Mouse (Mus musculus): ENCODE data around the gene Afap1. TPM values are rescaled to one million over a fixed set of nuclear protein-coding genes. Genes with fewer than 3 reads are reported as not detected.

Gene Afap1
- polyA plus RNA-seq, 1 experiment: 12.4 TPM

- TF ChIP-seq MYOG (IDR thresholded peaks at IDR 0.05; ENCODE audit: control insufficient read depth in 1 of 3, insufficient read depth in 1 of 3, insufficient read length in 2 of 3, low read depth in 2 of 3) (peak in 1 of 3 experiments; percentile 41), REST (IDR thresholded peaks at IDR 0.05; ENCODE audit: insufficient read depth, insufficient read length) (no peak), TCF3 (IDR thresholded peaks at IDR 0.05; ENCODE audit: insufficient read length, low read depth) (no peak), POLR2AphosphoS2 (IDR thresholded peaks at IDR 0.05; ENCODE audit: insufficient read length, low read depth) (no peak), SRF (IDR thresholded peaks at IDR 0.05; ENCODE audit: control insufficient read depth, insufficient read length, low read depth) (no peak), MAX (IDR thresholded peaks at IDR 0.05; ENCODE audit: low read depth) (no peak), USF1 (IDR thresholded peaks at IDR 0.05; ENCODE audit: low read depth) (no peak), POLR2A (IDR thresholded peaks at IDR 0.05; ENCODE audit: insufficient read length, low read depth) (no peak), TCF12 (IDR thresholded peaks at IDR 0.05; ENCODE audit: insufficient read depth, poor library complexity, severe bottlenecking) (no peak), MYOD1 (IDR thresholded peaks at IDR 0.05; ENCODE audit: control insufficient read depth in 1 of 3, insufficient read length in 2 of 3, low read depth in 2 of 3) (peak in 1 of 3 experiments; percentile 30), E2F4 (IDR thresholded peaks at IDR 0.05; ENCODE audit: insufficient read depth) (no peak), CEBPB (IDR thresholded peaks at IDR 0.05; ENCODE audit: insufficient read depth, poor library complexity, severe bottlenecking) (no peak)
- Histone ChIP-seq H3K36me3 (ENCODE audit: control insufficient read depth, insufficient read depth) (peaks cover 48% of the 10 kb centered on the region), H3K79me2 (ENCODE audit: control insufficient read depth, insufficient read depth) (no peaks in the 10 kb centered on the region), H3K27me3 (ENCODE audit: control insufficient read depth, insufficient read depth, insufficient read length) (no peaks in the 10 kb centered on the region), H3K4me2 (ENCODE audit: low read depth) (no peak overlapping the region), H3ac (ENCODE audit: control insufficient read depth, insufficient read length) (no peak overlapping the region), H3K4me3 (no peak overlapping the region)
Measured at GRCm38 (mm10) chr5:35961271-35961670, 68.2 kb downstream of the Afap1 start.

DNA sequence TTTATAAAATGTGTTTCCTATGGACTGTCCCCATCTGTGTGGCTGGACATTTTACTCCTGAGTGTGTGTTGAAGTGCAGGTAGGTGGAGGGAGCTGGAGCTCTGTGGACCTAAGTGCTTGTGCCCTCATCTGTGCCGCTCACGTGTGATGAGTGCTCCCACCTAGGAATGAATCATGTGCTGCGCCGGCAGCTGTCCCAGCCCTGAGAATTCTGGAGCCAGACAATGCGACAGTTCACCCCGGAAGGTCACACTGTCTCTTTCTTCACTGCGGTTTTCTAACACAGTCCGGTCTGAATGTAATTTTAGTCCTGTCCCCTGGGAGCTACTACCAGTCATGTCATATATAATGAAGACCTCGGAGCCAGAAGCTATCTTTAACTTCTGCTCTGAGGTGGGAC lies 70.5 kb downstream of the Afap1 start:
- peaks cover 52% of the 10 kb centered on the region for H3K36me3 ChIP-seq (ENCODE audit: control insufficient read depth, insufficient read depth)
- no peak overlapping the region for H3K4me3 ChIP-seq
- no peak overlapping the region for H3ac ChIP-seq (ENCODE audit: control insufficient read depth, insufficient read length)
- no peaks in the 10 kb centered on the region for H3K27me3 ChIP-seq (ENCODE audit: control insufficient read depth, insufficient read depth, insufficient read length)
- no peak overlapping the region for H3K4me2 ChIP-seq (ENCODE audit: low read depth)
- H3K79me2 ChIP-seq (ENCODE audit: control insufficient read depth, insufficient read depth): no peaks in the 10 kb centered on the region
- TF ChIP-seq MYOD1 (IDR thresholded peaks at IDR 0.05; ENCODE audit: control insufficient read depth in 1 of 3, insufficient read length in 2 of 3, low read depth in 2 of 3) (peak in 1 of 3 experiments; percentile 69), TCF12 (IDR thresholded peaks at IDR 0.05; ENCODE audit: insufficient read depth, poor library complexity, severe bottlenecking) (no peak), REST (IDR thresholded peaks at IDR 0.05; ENCODE audit: insufficient read depth, insufficient read length) (no peak), POLR2AphosphoS2 (IDR thresholded peaks at IDR 0.05; ENCODE audit: insufficient read length, low read depth) (no peak), TCF3 (IDR thresholded peaks at IDR 0.05; ENCODE audit: insufficient read length, low read depth) (no peak), MAX (IDR thresholded peaks at IDR 0.05; ENCODE audit: low read depth) (no peak), E2F4 (IDR thresholded peaks at IDR 0.05; ENCODE audit: insufficient read depth) (no peak), USF1 (IDR thresholded peaks at IDR 0.05; ENCODE audit: low read depth) (no peak), CEBPB (IDR thresholded peaks at IDR 0.05; ENCODE audit: insufficient read depth, poor library complexity, severe bottlenecking) (no peak), SRF (IDR thresholded peaks at IDR 0.05; ENCODE audit: control insufficient read depth, insufficient read length, low read depth) (no peak), POLR2A (IDR thresholded peaks at IDR 0.05; ENCODE audit: insufficient read length, low read depth) (no peak), MYOG (IDR thresholded peaks at IDR 0.05; ENCODE audit: control insufficient read depth in 1 of 3, insufficient read depth in 1 of 3, insufficient read length in 2 of 3, low read depth in 2 of 3) (peak in 1 of 3 experiments; percentile 59)

DNA sequence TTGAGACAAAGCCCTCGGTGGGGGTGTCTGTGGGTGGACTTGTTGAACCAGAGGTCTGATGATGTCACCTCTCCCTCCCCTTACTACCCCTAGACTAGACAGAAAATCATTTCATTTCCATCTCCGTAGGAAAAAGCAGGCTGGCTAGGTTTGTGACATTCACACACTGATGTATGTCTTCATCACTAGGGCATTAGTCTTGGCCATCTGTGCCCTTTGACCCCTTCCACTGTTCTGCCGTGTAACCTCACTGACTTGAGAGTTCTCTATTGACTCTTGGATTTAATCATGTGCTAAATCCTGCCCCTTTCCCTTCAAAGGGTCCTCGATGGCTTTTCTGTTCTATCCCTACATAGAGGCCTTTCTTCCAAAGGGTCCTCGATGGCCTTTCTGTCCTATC lies 71.9 kb downstream of the Afap1 start:
- no peaks in the 10 kb centered on the region for H3K79me2 ChIP-seq (ENCODE audit: control insufficient read depth, insufficient read depth)
- no peak overlapping the region for H3ac ChIP-seq (ENCODE audit: control insufficient read depth, insufficient read length)
- peaks cover 58% of the 10 kb centered on the region for H3K36me3 ChIP-seq (ENCODE audit: control insufficient read depth, insufficient read depth)
- no peak overlapping the region for H3K4me3 ChIP-seq
- no peak for TF ChIP-seq CEBPB (IDR thresholded peaks at IDR 0.05; ENCODE audit: insufficient read depth, poor library complexity, severe bottlenecking)
- no peak for TF ChIP-seq REST (IDR thresholded peaks at IDR 0.05; ENCODE audit: insufficient read depth, insufficient read length)
- no peak for TF ChIP-seq MYOG (IDR thresholded peaks at IDR 0.05; ENCODE audit: control insufficient read depth in 1 of 3, insufficient read depth in 1 of 3, insufficient read length in 2 of 3, low read depth in 2 of 3)
- no peak for TF ChIP-seq POLR2A (IDR thresholded peaks at IDR 0.05; ENCODE audit: insufficient read length, low read depth)
- no peak for TF ChIP-seq MAX (IDR thresholded peaks at IDR 0.05; ENCODE audit: low read depth)
- no peak for TF ChIP-seq MYOD1 (IDR thresholded peaks at IDR 0.05; ENCODE audit: control insufficient read depth in 1 of 3, insufficient read length in 2 of 3, low read depth in 2 of 3)
- no peak overlapping the region for H3K4me2 ChIP-seq (ENCODE audit: low read depth)
- no peaks in the 10 kb centered on the region for H3K27me3 ChIP-seq (ENCODE audit: control insufficient read depth, insufficient read depth, insufficient read length)

DNA sequence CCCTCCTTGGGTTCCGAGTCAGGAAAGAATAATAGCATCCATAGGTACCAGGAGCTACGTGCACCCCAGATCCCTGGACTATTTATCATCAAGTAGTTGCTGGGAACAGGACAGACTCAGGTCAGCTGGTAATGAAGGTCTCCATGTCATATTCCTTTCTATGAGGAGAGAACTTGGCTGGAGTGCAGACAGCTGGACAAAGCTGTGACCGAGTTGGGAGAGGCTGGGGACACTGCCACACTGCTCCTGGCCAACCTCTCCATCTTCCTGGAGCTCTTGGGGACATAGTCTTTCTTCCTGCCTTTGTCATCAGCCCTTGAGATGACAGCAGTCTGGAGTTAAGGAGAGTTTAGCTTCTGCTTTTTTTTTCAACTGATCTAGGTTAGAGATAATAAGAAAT lies 76.7 kb downstream of the Afap1 start:
- H3ac ChIP-seq (ENCODE audit: control insufficient read depth, insufficient read length): no peak overlapping the region
- peaks cover 32% of the 10 kb centered on the region for H3K36me3 ChIP-seq (ENCODE audit: control insufficient read depth, insufficient read depth)
- H3K4me3 ChIP-seq: no peak overlapping the region
- H3K27me3 ChIP-seq (ENCODE audit: control insufficient read depth, insufficient read depth, insufficient read length): no peaks in the 10 kb centered on the region
- no peak overlapping the region for H3K4me2 ChIP-seq (ENCODE audit: low read depth)
- H3K79me2 ChIP-seq (ENCODE audit: control insufficient read depth, insufficient read depth): no peaks in the 10 kb centered on the region
- no peak for TF ChIP-seq MYOD1 (IDR thresholded peaks at IDR 0.05; ENCODE audit: control insufficient read depth in 1 of 3, insufficient read length in 2 of 3, low read depth in 2 of 3)
- TF ChIP-seq E2F4 (IDR thresholded peaks at IDR 0.05; ENCODE audit: insufficient read depth): no peak
- no peak for TF ChIP-seq MYOG (IDR thresholded peaks at IDR 0.05; ENCODE audit: control insufficient read depth in 1 of 3, insufficient read depth in 1 of 3, insufficient read length in 2 of 3, low read depth in 2 of 3)
- TF ChIP-seq USF1 (IDR thresholded peaks at IDR 0.05; ENCODE audit: low read depth): no peak
- no peak for TF ChIP-seq MAX (IDR thresholded peaks at IDR 0.05; ENCODE audit: low read depth)
- no peak for TF ChIP-seq POLR2A (IDR thresholded peaks at IDR 0.05; ENCODE audit: insufficient read length, low read depth)
- TF ChIP-seq POLR2AphosphoS2 (IDR thresholded peaks at IDR 0.05; ENCODE audit: insufficient read length, low read depth): no peak
- TF ChIP-seq TCF12 (IDR thresholded peaks at IDR 0.05; ENCODE audit: insufficient read depth, poor library complexity, severe bottlenecking): no peak
- TF ChIP-seq REST (IDR thresholded peaks at IDR 0.05; ENCODE audit: insufficient read depth, insufficient read length): no peak
- TF ChIP-seq TCF3 (IDR thresholded peaks at IDR 0.05; ENCODE audit: insufficient read length, low read depth): no peak
- TF ChIP-seq SRF (IDR thresholded peaks at IDR 0.05; ENCODE audit: control insufficient read depth, insufficient read length, low read depth): no peak
- no peak for TF ChIP-seq CEBPB (IDR thresholded peaks at IDR 0.05; ENCODE audit: insufficient read depth, poor library complexity, severe bottlenecking)
